Mouse (Mus musculus): ENCODE data around the gene Ppfia2. TPM values are rescaled to one million over a fixed set of nuclear protein-coding genes. Genes with fewer than 3 reads are reported as not detected.

The Ppfia2 gene
- total and polyA plus RNA-seq, 3 experiments = 0.12 to 0.55 (median 0.26) TPM

- H3K27ac ChIP-seq = no peak overlapping the region
- TF ChIP-seq POLR2A (IDR thresholded peaks at IDR 0.05; ENCODE audit: insufficient read depth, low read depth, low read length) (no peak), CTCF (IDR thresholded peaks at IDR 0.05) (peak; percentile 68)
- WGBS = 20% methylated on average over 7 of the region's 7 CpGs
- H3K9ac ChIP-seq (ENCODE audit: low read depth, low read length) = no peak overlapping the region
- no peaks in the 10 kb centered on the region for H3K36me3 ChIP-seq (ENCODE audit: control insufficient read depth, insufficient read depth, low read length)
- no peaks in the 10 kb centered on the region for H3K79me2 ChIP-seq (replicated peaks; ENCODE audit: control insufficient read depth, insufficient read depth, low read length)
- intact Hi-C loops (cut with DNase I) = no loop called here
- no peak for DNase-seq
- no peaks in the 10 kb centered on the region for H3K27me3 ChIP-seq (ENCODE audit: control insufficient read depth, insufficient read depth, low read length)
- H3K4me3 ChIP-seq = no peak overlapping the region
- H3K4me1 ChIP-seq (ENCODE audit: control insufficient read depth, insufficient read depth, low read length) = no peaks in the 10 kb centered on the region
Observed at GRCm38 (mm10) chr10:106609177-106609981, 139.2 kb downstream of the Ppfia2 start.

GRCm38 (mm10) chr10:106610222-106610621, 140.1 kb downstream of the Ppfia2 start:
- intact Hi-C loops (cut with DNase I) = no loop called here
- Histone ChIP-seq H3K36me3 (ENCODE audit: control insufficient read depth, insufficient read depth, low read length) (no peaks in the 10 kb centered on the region), H3K27me3 (ENCODE audit: control insufficient read depth, insufficient read depth, low read length) (no peaks in the 10 kb centered on the region), H3K4me1 (ENCODE audit: control insufficient read depth, insufficient read depth, low read length) (no peaks in the 10 kb centered on the region), H3K4me3 (no peak overlapping the region), H3K9ac (ENCODE audit: low read depth, low read length) (no peak overlapping the region), H3K79me2 (replicated peaks; ENCODE audit: control insufficient read depth, insufficient read depth, low read length) (no peaks in the 10 kb centered on the region), H3K27ac (no peak overlapping the region)
- 87% methylated on average over 3 of the region's 3 CpGs for WGBS
- no peak for DNase-seq
- no peak for TF ChIP-seq CTCF (IDR thresholded peaks at IDR 0.05)
- no peak for TF ChIP-seq POLR2A (IDR thresholded peaks at IDR 0.05; ENCODE audit: insufficient read depth, low read depth, low read length)
- TF ChIP-seq EP300 (IDR thresholded peaks at IDR 0.05; ENCODE audit: insufficient read depth, low read depth, low read length) = no peak

GRCm38 (mm10) chr10:106618194-106618593, 148.1 kb downstream of the Ppfia2 start:
- WGBS = 60% methylated on average over 1 of the region's 1 CpGs
- DNase-seq = no peak
- Histone ChIP-seq H3K27ac (no peak overlapping the region), H3K4me3 (no peak overlapping the region), H3K27me3 (ENCODE audit: control insufficient read depth, insufficient read depth, low read length) (no peaks in the 10 kb centered on the region), H3K4me1 (ENCODE audit: control insufficient read depth, insufficient read depth, low read length) (no peaks in the 10 kb centered on the region), H3K9ac (ENCODE audit: low read depth, low read length) (no peak overlapping the region), H3K79me2 (replicated peaks; ENCODE audit: control insufficient read depth, insufficient read depth, low read length) (no peaks in the 10 kb centered on the region), H3K36me3 (ENCODE audit: control insufficient read depth, insufficient read depth, low read length) (no peaks in the 10 kb centered on the region)
- TF ChIP-seq POLR2A (IDR thresholded peaks at IDR 0.05; ENCODE audit: insufficient read depth, low read depth, low read length) (no peak), CTCF (IDR thresholded peaks at IDR 0.05) (no peak), EP300 (IDR thresholded peaks at IDR 0.05; ENCODE audit: insufficient read depth, low read depth, low read length) (no peak)
- intact Hi-C loops (cut with DNase I) = no loop called here

DNA sequence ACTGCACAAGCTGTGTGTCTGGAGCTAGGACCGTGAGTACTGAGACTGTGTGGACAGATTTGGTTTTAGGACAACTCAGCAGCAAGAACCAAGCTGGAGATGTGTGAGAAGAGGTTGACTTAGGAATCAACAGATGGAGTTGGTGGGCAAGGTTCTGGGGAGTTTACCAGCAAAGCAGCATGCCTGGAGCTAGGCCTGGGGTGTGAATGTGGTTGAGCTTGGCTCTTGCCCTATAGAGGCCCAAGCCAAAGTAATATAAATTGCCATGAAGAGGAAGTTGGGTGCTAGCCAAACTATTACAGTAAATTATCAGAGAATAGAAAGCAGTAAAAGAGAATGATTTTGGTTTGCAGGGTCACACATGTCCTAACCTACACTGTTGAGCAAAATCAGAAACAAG, 150.8 kb downstream of the Ppfia2 start:
- Histone ChIP-seq H3K4me1 (ENCODE audit: control insufficient read depth, insufficient read depth, low read length) (no peaks in the 10 kb centered on the region), H3K27me3 (ENCODE audit: control insufficient read depth, insufficient read depth, low read length) (no peaks in the 10 kb centered on the region), H3K4me3 (no peak overlapping the region), H3K27ac (no peak overlapping the region), H3K9ac (ENCODE audit: low read depth, low read length) (no peak overlapping the region), H3K36me3 (ENCODE audit: control insufficient read depth, insufficient read depth, low read length) (no peaks in the 10 kb centered on the region), H3K79me2 (replicated peaks; ENCODE audit: control insufficient read depth, insufficient read depth, low read length) (no peaks in the 10 kb centered on the region)
- TF ChIP-seq EP300 (IDR thresholded peaks at IDR 0.05; ENCODE audit: insufficient read depth, low read depth, low read length) (no peak), POLR2A (IDR thresholded peaks at IDR 0.05; ENCODE audit: insufficient read depth, low read depth, low read length) (no peak), CTCF (IDR thresholded peaks at IDR 0.05) (no peak)
- intact Hi-C loops (cut with DNase I) = no loop called here
- WGBS = 85% methylated on average over 1 of the region's 1 CpGs
- DNase-seq = no peak

DNA sequence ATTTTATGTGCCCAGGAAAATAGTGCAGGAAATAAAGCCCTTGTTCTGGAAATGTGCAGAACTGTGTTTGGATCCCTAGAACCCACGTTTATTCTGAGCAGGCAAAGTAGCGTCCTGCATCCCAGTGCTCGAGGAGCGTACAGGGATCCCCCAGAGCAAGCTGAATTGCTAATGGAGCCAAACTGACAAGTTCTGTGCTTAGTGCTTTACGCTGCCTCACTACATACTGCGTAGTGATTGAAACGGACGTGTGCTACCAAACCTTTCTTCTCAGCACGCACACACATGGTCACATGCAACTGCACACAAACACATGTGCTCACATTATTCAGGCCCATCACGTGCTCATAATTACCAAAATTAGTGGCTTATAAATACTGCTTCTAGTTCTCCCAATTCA, 153.2 kb downstream of the Ppfia2 start:
- Histone ChIP-seq H3K4me3 (no peak overlapping the region), H3K9ac (ENCODE audit: low read depth, low read length) (no peak overlapping the region), H3K27ac (no peak overlapping the region), H3K4me1 (ENCODE audit: control insufficient read depth, insufficient read depth, low read length) (no peaks in the 10 kb centered on the region), H3K36me3 (ENCODE audit: control insufficient read depth, insufficient read depth, low read length) (no peaks in the 10 kb centered on the region), H3K79me2 (replicated peaks; ENCODE audit: control insufficient read depth, insufficient read depth, low read length) (no peaks in the 10 kb centered on the region), H3K27me3 (ENCODE audit: control insufficient read depth, insufficient read depth, low read length) (no peaks in the 10 kb centered on the region)
- intact Hi-C loops (cut with DNase I) = no loop called here
- TF ChIP-seq EP300 (IDR thresholded peaks at IDR 0.05; ENCODE audit: insufficient read depth, low read depth, low read length) (no peak), POLR2A (IDR thresholded peaks at IDR 0.05; ENCODE audit: insufficient read depth, low read depth, low read length) (no peak), CTCF (IDR thresholded peaks at IDR 0.05) (no peak)
- WGBS = 82% methylated on average over 10 of the region's 10 CpGs
- no peak for DNase-seq

DNA sequence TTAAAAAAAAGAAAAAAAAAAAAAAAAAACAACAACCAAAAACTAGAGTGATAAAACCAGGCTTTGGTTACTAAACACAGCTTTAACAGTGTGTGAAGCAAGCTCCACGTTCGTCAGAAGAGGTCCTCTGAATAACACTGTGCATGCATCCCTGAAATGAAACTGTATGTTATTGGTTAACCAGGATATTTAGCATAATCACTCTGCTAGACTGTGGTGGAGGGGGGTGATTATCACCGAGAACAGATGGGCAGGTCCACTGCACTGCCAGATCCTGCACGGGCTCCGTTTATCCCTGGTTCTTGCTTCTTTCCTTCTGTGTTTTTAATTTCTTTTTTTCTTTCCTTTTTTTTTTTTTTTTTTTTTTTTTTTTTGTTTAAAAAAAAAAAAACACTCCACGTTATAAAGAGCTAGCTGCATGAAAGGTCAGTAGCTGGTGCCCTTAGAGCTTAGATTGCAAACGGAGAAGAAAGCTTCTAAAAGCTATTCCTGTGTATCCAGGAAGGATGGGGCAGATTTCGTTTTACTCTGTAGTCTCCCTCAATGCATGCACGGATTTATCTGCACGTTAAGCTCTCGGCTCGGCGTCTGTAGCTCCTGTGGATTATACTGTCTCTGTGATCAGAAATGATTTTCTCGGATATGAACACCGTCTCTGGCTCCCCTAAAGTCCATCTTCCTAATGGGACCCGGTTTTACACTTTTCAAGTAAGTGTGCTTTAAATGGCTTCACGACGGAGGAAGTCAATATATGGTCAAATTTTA, 162.2 kb downstream of the Ppfia2 start:
- Histone ChIP-seq H3K4me3 (no peak overlapping the region), H3K4me1 (ENCODE audit: control insufficient read depth, insufficient read depth, low read length) (no peaks in the 10 kb centered on the region), H3K27ac (no peak overlapping the region), H3K9ac (ENCODE audit: low read depth, low read length) (no peak overlapping the region), H3K27me3 (ENCODE audit: control insufficient read depth, insufficient read depth, low read length) (no peaks in the 10 kb centered on the region), H3K36me3 (ENCODE audit: control insufficient read depth, insufficient read depth, low read length) (no peaks in the 10 kb centered on the region), H3K79me2 (replicated peaks; ENCODE audit: control insufficient read depth, insufficient read depth, low read length) (no peaks in the 10 kb centered on the region)
- no peak for DNase-seq
- TF ChIP-seq EP300 (IDR thresholded peaks at IDR 0.05; ENCODE audit: insufficient read depth, low read depth, low read length) (no peak), CTCF (IDR thresholded peaks at IDR 0.05) (no peak), POLR2A (IDR thresholded peaks at IDR 0.05; ENCODE audit: insufficient read depth, low read depth, low read length) (no peak)
- WGBS = 60% methylated on average over 18 of the region's 18 CpGs
- intact Hi-C loops (cut with DNase I) = no loop called here

Data from heart, adult 2 months (tissue).